Mouse (Mus musculus) c-Kit-positive CD71-negative TER-119-negative erythroid progenitor cells, embryonic 14.5 days (primary cell): ENCODE results near the gene Pigb.
"Not testable (repeated sequence)": the region's sequence is repeated elsewhere in the genome, so short reads cannot be mapped to it uniquely, and the experiment has no call there.

Experiments used
- DNase-seq: peaks from one replicate; pipeline ENCODE4 v3.0.0-alpha.2; 2013; ENCODE audit warnings: low read depth

Gene Pigb

GRCm38 (mm10) chr9:73040080-73040479 is at the start of gene Pigb:
Pigb (minus strand) TSS chr9:73040378.
- no peak for DNase-seq

GRCm38 (mm10) chr9:73089222-73089920 is 49.2 kb upstream of the Pigb start:
- no peak for DNase-seq

GRCm38 (mm10) chr9:73087581-73087980 is 47.4 kb upstream of the Pigb start:
- no peak for DNase-seq

- no peak for DNase-seq
Observed at GRCm38 (mm10) chr9:73087121-73087520, 46.9 kb upstream of the Pigb start.

GRCm38 (mm10) chr9:73085845-73086244 is 45.7 kb upstream of the Pigb start:
- no peak for DNase-seq

- no peak for DNase-seq
Observed at GRCm38 (mm10) chr9:73083956-73084355, 43.8 kb upstream of the Pigb start.

- DNase-seq: no peak
Observed at GRCm38 (mm10) chr9:73082291-73083000, 42.3 kb upstream of the Pigb start.

- no peak for DNase-seq
Observed at GRCm38 (mm10) chr9:73079801-73080325, 39.7 kb upstream of the Pigb start.

- not testable (repeated sequence) for DNase-seq
Observed at GRCm38 (mm10) chr9:73079349-73079748, 39.2 kb upstream of the Pigb start.

GRCm38 (mm10) chr9:73073169-73073568 is 33.0 kb upstream of the Pigb start:
- no peak for DNase-seq

GRCm38 (mm10) chr9:73072426-73072825 is 32.2 kb upstream of the Pigb start:
- DNase-seq: no peak

GRCm38 (mm10) chr9:73070971-73071659 is 30.9 kb upstream of the Pigb start:
- DNase-seq: no peak

- DNase-seq: no peak
Observed at GRCm38 (mm10) chr9:73068688-73069087, 28.5 kb upstream of the Pigb start.

GRCm38 (mm10) chr9:73068230-73068679 is 28.1 kb upstream of the Pigb start:
- no peak for DNase-seq

GRCm38 (mm10) chr9:73067086-73067485 is 26.9 kb upstream of the Pigb start:
- DNase-seq: no peak

- DNase-seq: no peak
Observed at GRCm38 (mm10) chr9:73063621-73064290, 23.6 kb upstream of the Pigb start.

GRCm38 (mm10) chr9:73059224-73059623 is 19.0 kb upstream of the Pigb start:
- DNase-seq: no peak

- no peak for DNase-seq
Observed at GRCm38 (mm10) chr9:73055441-73055911, 15.3 kb upstream of the Pigb start.

- DNase-seq: no peak
Observed at GRCm38 (mm10) chr9:73050606-73051005, 10.4 kb upstream of the Pigb start.

- no peak for DNase-seq
Observed at GRCm38 (mm10) chr9:73049833-73050232, 9.7 kb upstream of the Pigb start.

- DNase-seq: no peak
Observed at GRCm38 (mm10) chr9:73048927-73049326, 8.7 kb upstream of the Pigb start.

GRCm38 (mm10) chr9:73047906-73048305 is 7.7 kb upstream of the Pigb start:
- DNase-seq: no peak
